Mouse (Mus musculus) ES-E14 (cell line): ENCODE results near the gene Gtf2ird2. TPM values are rescaled to one million over a fixed set of nuclear protein-coding genes. Genes with fewer than 3 reads are reported as not detected.

Experiments
- DNase-seq: peaks from one replicate; pipeline ENCODE4 v3.0.0-alpha.2; 2013; ENCODE audit warnings: low read depth, low spot score
- H3K27ac ChIP-seq: 2 replicates; pipeline ENCODE4 v1.5.1; 2012; ENCODE audit warnings: low read depth, mild to moderate bottlenecking, low read length, moderate library complexity, mixed read lengths; ENCODE audit not compliant: poor library complexity, insufficient read depth, severe bottlenecking
- H3K36me3 ChIP-seq: 2 replicates; pipeline ENCODE4 v1.6.1; 2012; ENCODE audit warnings: mild to moderate bottlenecking, low read length, moderate library complexity, mixed read lengths; ENCODE audit not compliant: control insufficient read depth, poor library complexity, insufficient read depth, severe bottlenecking
- H3K4me1 ChIP-seq, 2 experiments: fragments of 150-350 bp in 1 of 2; sonication (generic) in 1 of 2; 2 replicates each; pipeline ENCODE4 v1.6.1; 2012; ENCODE audit warnings: low read length in 2 of 2, mild to moderate bottlenecking in 1 of 2, mixed read lengths in 1 of 2; ENCODE audit not compliant: control insufficient read depth in 2 of 2, insufficient read depth in 2 of 2, poor library complexity in 1 of 2
- H3K4me3 ChIP-seq, 2 experiments: fragments of 150-350 bp in 1 of 2; sonication (generic) in 1 of 2; 2 replicates each; pipeline ENCODE4 v1.5.1; 2012; ENCODE audit warnings: low read length in 2 of 2, low read depth in 1 of 2, mild to moderate bottlenecking in 1 of 2, mixed read lengths in 1 of 2; ENCODE audit not compliant: insufficient read depth in 1 of 2, poor library complexity in 1 of 2, severe bottlenecking in 1 of 2
- H3K9ac ChIP-seq: 2 replicates; pipeline ENCODE4 v1.6.1; 2012; ENCODE audit warnings: low read depth, mild to moderate bottlenecking, low read length, mixed read lengths; ENCODE audit not compliant: poor library complexity, insufficient read depth, severe bottlenecking
- H3K9me3 ChIP-seq: fragments of 150-350 bp; sonication (generic); 2 replicates; pipeline ENCODE4 v1.6.1; 2012; ENCODE audit warnings: low read depth, mild to moderate bottlenecking, low read length; ENCODE audit not compliant: control insufficient read depth, insufficient read depth
- CHD2 ChIP-seq: IDR thresholded peaks from 2 replicates; pipeline ENCODE4 v1.6.1; 2014; ENCODE audit warnings: mild to moderate bottlenecking, low read depth, low read length, inconsistent platforms
- HCFC1 ChIP-seq: IDR thresholded peaks from 2 replicates; pipeline ENCODE4 v1.6.1; 2012; ENCODE audit warnings: low read length, inconsistent platforms, borderline replicate concordance; ENCODE audit not compliant: insufficient read depth
- MAFK ChIP-seq: IDR thresholded peaks from 2 replicates; pipeline ENCODE4 v1.6.1; 2014; ENCODE audit warnings: mild to moderate bottlenecking, low read depth, low read length, inconsistent platforms; ENCODE audit not compliant: insufficient read depth
- ZC3H11A ChIP-seq: IDR thresholded peaks from 2 replicates; pipeline ENCODE4 v1.6.1; 2012; ENCODE audit warnings: low read depth, mild to moderate bottlenecking, inconsistent platforms, low read length, borderline replicate concordance
- ZNF384 ChIP-seq: IDR thresholded peaks from 2 replicates; pipeline ENCODE4 v1.6.1; 2012; ENCODE audit warnings: low read depth, low read length, inconsistent platforms
- in situ Hi-C, 2 experiments: fragments of 600-800 bp; cut with MboI; formaldehyde crosslinking; loops; one replicate each; pipeline ENCODE4 v1.15.1; 2025; ENCODE audit warnings: low sequenced_read_pairs in 2 of 2, inconsistent platforms in 1 of 2; ENCODE audit not compliant: unreplicated experiment in 2 of 2
- total RNA-seq: library from RNA; depleted of rRNA; stranded (reverse); fragments of 300-350 nt; gene quantifications from 2 replicates; pipeline ENCODE4 v1.2.3, GENCODE M21; 2012

Gene Gtf2ird2
- total RNA-seq, 1 experiment, result 2.3 TPM

DNA sequence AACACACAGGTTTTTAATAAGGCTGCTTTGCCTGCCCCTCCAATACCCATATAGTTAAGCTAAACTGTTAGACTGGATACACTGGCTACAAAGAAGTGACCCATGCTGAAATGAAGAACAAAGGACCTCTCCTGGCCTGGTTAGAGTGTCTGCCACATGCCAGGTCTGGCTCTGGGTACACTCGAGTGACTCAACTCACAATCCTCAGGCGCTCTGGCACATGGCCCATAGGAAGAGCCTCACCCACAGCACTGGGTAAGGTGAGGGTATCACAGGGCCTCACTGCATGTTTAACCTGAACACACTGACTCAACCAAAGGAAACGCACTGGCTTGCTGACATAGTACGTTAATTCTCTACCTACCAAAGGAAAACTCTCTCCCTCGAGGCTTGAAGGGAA, 62.3 kb downstream of the Gtf2ird2 start:
- Histone ChIP-seq H3K9ac (no peak overlapping the region), H3K4me1 (peaks cover 0 to 2% of the 10 kb centered on the region in 2 experiments; a peak in 1 of 4 replicates), H3K9me3 (no peaks in the 10 kb centered on the region), H3K4me3 (no peak overlapping the region), H3K27ac (no peak overlapping the region), H3K36me3 (peaks cover 76% of the 10 kb centered on the region)
- in situ Hi-C loops, result no loop called here
- DNase-seq, result no peak
- no peak for TF ChIP-seq MAFK
- no peak for TF ChIP-seq ZNF384
- no peak for TF ChIP-seq CHD2
- TF ChIP-seq HCFC1, result no peak
- no peak for TF ChIP-seq ZC3H11A

DNA sequence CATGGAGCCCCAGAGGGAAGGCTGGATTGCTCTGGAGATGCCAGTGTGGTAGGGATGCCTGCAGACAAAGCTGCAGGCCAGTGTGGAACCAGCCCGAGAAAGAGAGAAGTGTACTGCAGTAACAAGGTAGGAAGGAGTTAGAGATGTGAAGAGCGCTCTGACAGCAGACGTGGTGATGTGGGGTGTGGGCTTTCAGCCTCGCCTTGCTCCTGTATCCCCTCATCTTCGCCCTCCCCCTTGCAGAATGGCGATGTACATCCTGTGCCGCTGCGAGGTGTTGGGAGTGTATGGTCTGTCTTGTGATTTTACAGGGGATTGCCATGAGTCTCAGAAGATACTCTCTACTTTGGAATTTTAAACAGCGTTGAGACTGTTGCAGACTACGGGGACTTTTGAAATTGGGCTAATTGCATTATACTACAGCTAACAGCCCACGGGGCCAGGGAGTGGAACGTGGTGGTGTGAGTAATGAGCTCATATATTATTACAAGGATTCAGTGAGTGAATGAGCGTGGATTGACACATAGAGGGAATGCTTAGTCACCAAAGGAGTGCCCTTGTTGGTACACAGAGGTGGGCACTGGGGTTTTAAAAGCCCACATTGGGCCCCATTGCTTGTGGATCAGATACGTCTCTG, 64.9 kb downstream of the Gtf2ird2 start:
- TF ChIP-seq ZC3H11A (no peak), HCFC1 (no peak), MAFK (no peak), ZNF384 (no peak), CHD2 (no peak)
- Histone ChIP-seq H3K9ac (no peak overlapping the region), H3K27ac (no peak overlapping the region), H3K4me1 (peaks cover 0 to 2% of the 10 kb centered on the region in 2 experiments; a peak in 1 of 4 replicates), H3K4me3 (no peak overlapping the region), H3K36me3 (peaks cover 71% of the 10 kb centered on the region), H3K9me3 (no peaks in the 10 kb centered on the region)
- in situ Hi-C loops, result no loop called here
- no peak for DNase-seq

DNA sequence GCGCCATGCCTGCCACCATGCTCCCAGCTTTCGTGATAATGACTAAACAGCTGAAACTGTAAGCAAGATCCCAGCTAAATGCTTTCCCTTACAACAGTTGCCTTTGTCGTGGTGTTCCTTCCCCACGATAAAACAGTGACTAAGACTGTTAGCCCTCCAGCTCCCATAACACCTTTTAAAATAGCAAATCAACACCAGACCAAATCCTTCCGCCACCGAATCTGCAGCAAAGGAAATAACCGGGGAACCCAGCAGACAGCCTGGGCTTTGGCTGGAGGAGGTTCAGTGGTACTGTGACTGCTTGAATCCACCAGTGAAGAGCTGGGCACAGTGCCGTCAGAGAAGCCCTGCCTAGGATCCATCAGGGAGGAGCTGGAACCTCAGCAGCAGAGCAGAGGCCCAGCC, 65.4 kb downstream of the Gtf2ird2 start:
- H3K36me3 ChIP-seq, result peaks cover 66% of the 10 kb centered on the region
- in situ Hi-C loops, result no loop called here
- no peak for DNase-seq

DNA sequence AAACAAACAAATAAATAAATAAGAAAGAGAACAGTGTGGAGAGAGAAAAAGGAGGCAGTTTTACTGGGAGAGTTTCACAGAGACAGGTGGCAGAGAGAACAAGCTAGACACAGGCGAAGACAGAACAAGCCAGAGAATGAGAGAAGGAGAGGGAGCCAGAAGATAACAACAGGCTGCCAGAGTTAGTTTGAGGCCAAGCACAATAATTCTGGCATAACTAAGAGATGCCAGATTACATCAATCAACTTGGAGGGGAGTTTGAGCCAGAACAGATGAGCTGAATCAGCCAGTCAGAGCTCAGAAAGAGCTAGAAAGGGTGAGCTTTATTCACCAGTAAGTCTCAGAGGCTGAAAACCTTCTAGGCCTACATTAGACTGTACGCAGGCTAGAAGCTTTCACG, 66.8 kb downstream of the Gtf2ird2 start:
- peaks cover 68% of the 10 kb centered on the region for H3K36me3 ChIP-seq

More for the DNA sequence above, 65.4 kb downstream of the Gtf2ird2 start:
- H3K27ac ChIP-seq, result no peak overlapping the region
- H3K4me3 ChIP-seq, result no peak overlapping the region
- TF ChIP-seq ZNF384, result no peak
- TF ChIP-seq CHD2, result no peak
- no peak for TF ChIP-seq HCFC1
- TF ChIP-seq MAFK, result no peak
- TF ChIP-seq ZC3H11A, result no peak
- no peaks in the 10 kb centered on the region for H3K9me3 ChIP-seq
- no peaks in the 10 kb centered on the region for H3K4me1 ChIP-seq
- no peak overlapping the region for H3K9ac ChIP-seq

More for the DNA sequence above, 66.8 kb downstream of the Gtf2ird2 start:
- Histone ChIP-seq H3K9me3 (no peaks in the 10 kb centered on the region), H3K27ac (no peak overlapping the region), H3K4me1 (no peaks in the 10 kb centered on the region; a peak in 1 of 4 replicates), H3K9ac (no peak overlapping the region), H3K4me3 (no peak overlapping the region)
- in situ Hi-C loops, result no loop called here
- TF ChIP-seq ZNF384 (no peak), CHD2 (no peak), HCFC1 (no peak), MAFK (no peak), ZC3H11A (no peak)
- DNase-seq, result no peak
